Mouse (Mus musculus) liver, adult 2 months (tissue): ENCODE results near the gene Arnt2. TPM values are rescaled to one million over a fixed set of nuclear protein-coding genes. Genes with fewer than 3 reads are reported as not detected.

Experiments
- DNase-seq: peaks from one replicate; pipeline ENCODE4 v3.0.0-alpha.2; 2011; ENCODE audit warnings: low read depth, low spot score; ENCODE audit errors: extremely low read depth
- H3K27ac ChIP-seq: fragments of 200-500 bp; replicated peaks from 2 replicates; pipeline ENCODE4 v1.5.1; 2012; ENCODE audit warnings: low read depth, mild to moderate bottlenecking, control low read depth, inconsistent platforms, low read length; ENCODE audit not compliant: insufficient read depth
- H3K27me3 ChIP-seq: fragments of 200-500 bp; 2 replicates; pipeline ENCODE4 v1.6.1; 2012; ENCODE audit warnings: mild to moderate bottlenecking, moderate library complexity, low read length, inconsistent platforms; ENCODE audit not compliant: control insufficient read depth, insufficient read depth
- H3K36me3 ChIP-seq: fragments of 200-500 bp; 2 replicates; pipeline ENCODE4 v1.6.1; 2012; ENCODE audit warnings: low read length, inconsistent platforms; ENCODE audit not compliant: control insufficient read depth, insufficient read depth
- H3K4me1 ChIP-seq: fragments of 200-500 bp; 2 replicates; pipeline ENCODE4 v1.6.1; 2011; ENCODE audit warnings: low read length; ENCODE audit not compliant: control insufficient read depth, insufficient read depth
- H3K4me3 ChIP-seq: fragments of 200-500 bp; 2 replicates; pipeline ENCODE4 v1.5.1; 2011; ENCODE audit warnings: low read depth, mild to moderate bottlenecking, control low read depth, low read length, moderate library complexity; ENCODE audit not compliant: insufficient read depth
- H3K79me2 ChIP-seq: fragments of 200-500 bp; 2 replicates; pipeline ENCODE4 v1.6.1; 2012; ENCODE audit warnings: inconsistent platforms, mild to moderate bottlenecking, low read length, moderate library complexity; ENCODE audit not compliant: control insufficient read depth, insufficient read depth
- H3K9ac ChIP-seq: fragments of 200-500 bp; 2 replicates; pipeline ENCODE4 v1.6.1; 2012; ENCODE audit warnings: low read depth, mild to moderate bottlenecking, control low read depth, inconsistent platforms, low read length
- CTCF ChIP-seq: fragments of 200-500 bp; IDR thresholded peaks from 2 replicates; pipeline ENCODE4 v1.5.1; 2011; ENCODE audit warnings: low read depth, low read length, control low read depth
- POLR2A ChIP-seq: fragments of 200-500 bp; IDR thresholded peaks from 2 replicates; pipeline ENCODE4 v1.6.1; 2011; ENCODE audit warnings: low read length, control low read depth; ENCODE audit not compliant: insufficient read depth; ENCODE audit errors: extremely low read depth
- WGBS: fragments of 180-500 bp; shearing (Covaris S2); methylation state at CpG from one replicate; pipeline ENCODE4 v1.1.7; 2018; 5-methylcytosine and 5-hydroxymethylcytosine counted together
- polyA plus RNA-seq: library from polyadenylated mRNA; depleted of rRNA; stranded (reverse); fragments of >200 nt; gene quantifications from 2 replicates; pipeline ENCODE4 v1.2.3, GENCODE M21; 2012; rRNA removed
- total RNA-seq: library from RNA; depleted of rRNA; stranded (reverse); fragments of >200 nt; gene quantifications from 2 replicates; pipeline ENCODE4 v1.2.3, GENCODE M21; 2014; rRNA removed

The Arnt2 gene
- total RNA-seq (under 0.01 TPM in 1 of 2 replicates, not detected in the other), polyA plus RNA-seq (not detected in 2 replicates)

GRCm38 (mm10) chr7:84409896-84410521 is at the start of gene Arnt2:
TSS of gene Arnt2 (minus strand) at chr7:84410176.
- WGBS, result 5% methylated on average over 47 of the region's 69 CpGs
- Histone ChIP-seq H3K4me3 (peak within 1 kb of the TSS; percentile 17; the same call in 1 of the 2 replicates), H3K27ac (no peak within 1 kb of the TSS), H3K36me3 (no peaks in the 10 kb centered on the region), H3K4me1 (no peaks in the 10 kb centered on the region), H3K79me2 (no peaks in the 10 kb centered on the region), H3K27me3 (peaks cover 25% of the 10 kb centered on the region), H3K9ac (no peak within 1 kb of the TSS)
- no peak for DNase-seq
- TF ChIP-seq CTCF (no peak), POLR2A (no peak)

GRCm38 (mm10) chr7:84451681-84452080 is 41.7 kb upstream of the Arnt2 start:
- H3K79me2 ChIP-seq, result no peaks in the 10 kb centered on the region
- no peaks in the 10 kb centered on the region for H3K36me3 ChIP-seq
- H3K4me3 ChIP-seq, result no peak overlapping the region
- H3K27ac ChIP-seq, result no peak overlapping the region
- DNase-seq, result no peak
- peaks cover 3% of the 10 kb centered on the region; the same call in 1 of the 2 replicates for H3K27me3 ChIP-seq
- TF ChIP-seq POLR2A (no peak), CTCF (no peak)
- H3K4me1 ChIP-seq, result no peaks in the 10 kb centered on the region
- no peak overlapping the region for H3K9ac ChIP-seq

- TF ChIP-seq POLR2A (no peak), CTCF (no peak)
- 74% methylated on average over 2 of the region's 2 CpGs for WGBS
- Histone ChIP-seq H3K27ac (no peak overlapping the region), H3K4me3 (no peak overlapping the region), H3K36me3 (no peaks in the 10 kb centered on the region), H3K4me1 (no peaks in the 10 kb centered on the region), H3K9ac (no peak overlapping the region), H3K79me2 (no peaks in the 10 kb centered on the region), H3K27me3 (peaks cover 3% of the 10 kb centered on the region; the same call in 1 of the 2 replicates)
- no peak for DNase-seq
Observed at GRCm38 (mm10) chr7:84449066-84449465, 39.1 kb upstream of the Arnt2 start.

- TF ChIP-seq POLR2A (no peak), CTCF (no peak)
- peaks cover 3% of the 10 kb centered on the region; the same call in 1 of the 2 replicates for H3K27me3 ChIP-seq
Observed at GRCm38 (mm10) chr7:84448512-84448911, 38.5 kb upstream of the Arnt2 start.

GRCm38 (mm10) chr7:84447740-84448435 is 37.9 kb upstream of the Arnt2 start:
- Histone ChIP-seq H3K79me2 (no peaks in the 10 kb centered on the region), H3K4me1 (no peaks in the 10 kb centered on the region), H3K27me3 (peaks cover 3% of the 10 kb centered on the region; the same call in 1 of the 2 replicates), H3K36me3 (no peaks in the 10 kb centered on the region), H3K4me3 (no peak overlapping the region), H3K9ac (no peak overlapping the region), H3K27ac (no peak overlapping the region)
- TF ChIP-seq CTCF (no peak), POLR2A (no peak)
- no peak for DNase-seq
- 71% methylated on average over 5 of the region's 5 CpGs for WGBS

More at GRCm38 (mm10) chr7:84448512-84448911, 38.5 kb upstream of the Arnt2 start:
- no peak overlapping the region for H3K4me3 ChIP-seq
- H3K4me1 ChIP-seq, result no peaks in the 10 kb centered on the region
- no peak overlapping the region for H3K27ac ChIP-seq
- no peak for DNase-seq
- no peaks in the 10 kb centered on the region for H3K79me2 ChIP-seq
- H3K9ac ChIP-seq, result no peak overlapping the region
- no peaks in the 10 kb centered on the region for H3K36me3 ChIP-seq

- H3K4me3 ChIP-seq, result no peak overlapping the region
- DNase-seq, result peak; percentile 68
- no peak overlapping the region for H3K9ac ChIP-seq
- no peaks in the 10 kb centered on the region for H3K4me1 ChIP-seq
- TF ChIP-seq CTCF (peak; percentile 72; the same call in 1 of the 2 replicates), POLR2A (no peak)
- H3K79me2 ChIP-seq, result no peaks in the 10 kb centered on the region
- H3K27me3 ChIP-seq, result peaks cover 3% of the 10 kb centered on the region; the same call in 1 of the 2 replicates
- no peak overlapping the region for H3K27ac ChIP-seq
- no peaks in the 10 kb centered on the region for H3K36me3 ChIP-seq
- WGBS, result 25% methylated on average over 4 of the region's 4 CpGs
Observed at GRCm38 (mm10) chr7:84447060-84447459, 37.1 kb upstream of the Arnt2 start.
